Mouse (Mus musculus) CH12.LX (cell line): ENCODE data around the gene Mthfd2l. TPM values are rescaled to one million over a fixed set of nuclear protein-coding genes. Genes with fewer than 3 reads are reported as not detected.

Source experiments
- DNase-seq: peaks from one replicate; pipeline ENCODE4 v3.0.0-alpha.2; 2013; ENCODE audit errors: extremely low read depth
- H3K27ac ChIP-seq: 2 replicates; pipeline ENCODE4 v1.5.1; 2012; ENCODE audit warnings: low read depth, mild to moderate bottlenecking, control low read depth, moderate library complexity; ENCODE audit not compliant: insufficient read depth
- H3K27me3 ChIP-seq: replicated peaks from 2 replicates; pipeline ENCODE3; 2012; ENCODE audit warnings: inconsistent platforms
- H3K36me3 ChIP-seq, 2 experiments: replicated peaks in 1 of 2; 2 replicates each; pipeline versions ENCODE3 to v1.6.1; 2012; ENCODE audit warnings: inconsistent platforms in 1 of 2, low read length in 1 of 2, mild to moderate bottlenecking in 1 of 2, mixed read lengths in 1 of 2, moderate library complexity in 1 of 2; ENCODE audit not compliant: control insufficient read depth in 1 of 2, insufficient read depth in 1 of 2
- H3K4me1 ChIP-seq, 2 experiments: 2 replicates each; pipeline ENCODE4 v1.6.1; 2012; ENCODE audit warnings: inconsistent platforms in 1 of 2, moderate library complexity in 1 of 2; ENCODE audit not compliant: insufficient read depth in 2 of 2, control insufficient read depth in 1 of 2
- H3K4me2 ChIP-seq: 2 replicates; pipeline ENCODE4 v1.6.1; 2012; ENCODE audit warnings: low read depth, mild to moderate bottlenecking, control low read depth; ENCODE audit not compliant: poor library complexity, insufficient read depth, severe bottlenecking
- H3K4me3 ChIP-seq, 3 experiments: fragments of 150-350 bp in 1 of 3; sonication (generic) in 1 of 3; replicated peaks in 1 of 3; 2 replicates each; pipeline versions ENCODE3 to v1.5.1; 2011 to 2012; ENCODE audit warnings: low read depth in 2 of 3, low read length in 2 of 3, mild to moderate bottlenecking in 2 of 3, moderate library complexity in 2 of 3, control low read depth in 1 of 3, improper control_type of control experiment in 1 of 3, inconsistent platforms in 1 of 3, mixed read lengths in 1 of 3; ENCODE audit not compliant: poor library complexity in 1 of 3
- H3K79me2 ChIP-seq: replicated peaks from 2 replicates; pipeline ENCODE4 v1.6.1; 2012; ENCODE audit warnings: mild to moderate bottlenecking, moderate library complexity; ENCODE audit not compliant: control insufficient read depth, poor library complexity, insufficient read depth, severe bottlenecking; ENCODE audit errors: extremely low read depth
- H3K9ac ChIP-seq: 2 replicates; pipeline ENCODE4 v1.6.1; 2012; ENCODE audit warnings: low read depth, mild to moderate bottlenecking, control low read depth, moderate library complexity; ENCODE audit not compliant: insufficient read depth
- H3K9me3 ChIP-seq: replicated peaks from 2 replicates; pipeline ENCODE3; 2012; ENCODE audit warnings: low read length, inconsistent platforms, mixed read lengths
- CTCF ChIP-seq, 2 experiments: IDR thresholded peaks in 1 of 2; conservative IDR thresholded peaks in 1 of 2; 2 replicates each; pipeline ENCODE4 v1.5.1; 2011 to 2012; ENCODE audit warnings: low read depth in 2 of 2, low read length in 2 of 2, improper control_type of control experiment in 1 of 2, inconsistent platforms in 1 of 2, mild to moderate bottlenecking in 1 of 2, moderate library complexity in 1 of 2
- EP300 ChIP-seq: IDR thresholded peaks from 2 replicates; pipeline ENCODE4 v1.6.1; 2011; ENCODE audit warnings: low read length, improper control_type of control experiment
- ETS1 ChIP-seq: conservative IDR thresholded peaks from 2 replicates; pipeline ENCODE4 v1.6.1; 2012; ENCODE audit warnings: low read depth, mild to moderate bottlenecking, inconsistent platforms, low read length, improper control_type of control experiment, moderate library complexity
- GABPA ChIP-seq: IDR thresholded peaks from 2 replicates; pipeline ENCODE4 v1.6.1; 2012; ENCODE audit warnings: low read depth, low read length, improper control_type of control experiment, inconsistent platforms; ENCODE audit not compliant: insufficient replicate concordance
- IRF4 ChIP-seq: IDR thresholded peaks from 2 replicates; pipeline ENCODE4 v1.6.1; 2014; ENCODE audit warnings: low read depth, mild to moderate bottlenecking, inconsistent platforms, low read length, improper control_type of control experiment
- JUN ChIP-seq: IDR thresholded peaks from 2 replicates; pipeline ENCODE4 v1.6.1; 2011; ENCODE audit warnings: low read depth, mild to moderate bottlenecking, low read length, improper control_type of control experiment, moderate library complexity; ENCODE audit not compliant: insufficient read depth
- JUND ChIP-seq: conservative IDR thresholded peaks from 2 replicates; pipeline ENCODE4 v1.6.1; 2011; ENCODE audit warnings: low read depth, low read length, improper control_type of control experiment
- MAZ ChIP-seq: IDR thresholded peaks from 2 replicates; pipeline ENCODE4 v1.6.1; 2012; ENCODE audit warnings: low read depth, mild to moderate bottlenecking, inconsistent platforms, low read length, improper control_type of control experiment, moderate library complexity
- NELFE ChIP-seq: IDR thresholded peaks from 2 replicates; pipeline ENCODE4 v1.6.1; 2011; ENCODE audit warnings: low read depth, low read length, improper control_type of control experiment
- POLR2A ChIP-seq: IDR thresholded peaks from 2 replicates; pipeline ENCODE4 v1.6.1; 2011; ENCODE audit warnings: low read depth, mild to moderate bottlenecking, improper control_type of control experiment, low read length
- RAD21 ChIP-seq: IDR thresholded peaks from 2 replicates; pipeline ENCODE4 v1.6.1; 2011; ENCODE audit warnings: low read depth, mild to moderate bottlenecking, low read length, improper control_type of control experiment, moderate library complexity
- SIN3A ChIP-seq: IDR thresholded peaks from 2 replicates; pipeline ENCODE4 v1.6.1; 2012; ENCODE audit warnings: low read length, improper control_type of control experiment, inconsistent platforms
- SMC3 ChIP-seq: IDR thresholded peaks from 2 replicates; pipeline ENCODE4 v1.6.1; 2011; ENCODE audit warnings: low read depth, low read length, improper control_type of control experiment
- TBP ChIP-seq: conservative IDR thresholded peaks from 2 replicates; pipeline ENCODE4 v1.6.1; 2011; ENCODE audit warnings: low read depth, low read length, improper control_type of control experiment
- USF2 ChIP-seq: conservative IDR thresholded peaks from 2 replicates; pipeline ENCODE4 v1.6.1; 2011; ENCODE audit warnings: low read depth, low read length, improper control_type of control experiment
- ZKSCAN1 ChIP-seq: IDR thresholded peaks from 2 replicates; pipeline ENCODE4 v1.6.1; 2012; ENCODE audit warnings: low read depth, inconsistent platforms, low read length, improper control_type of control experiment, borderline replicate concordance
- ZMIZ1 ChIP-seq: IDR thresholded peaks from 2 replicates; pipeline ENCODE4 v1.6.1; 2012; ENCODE audit warnings: low read depth, mild to moderate bottlenecking, inconsistent platforms, low read length, improper control_type of control experiment
- ZNF384 ChIP-seq: IDR thresholded peaks from 2 replicates; pipeline ENCODE4 v1.6.1; 2012; ENCODE audit warnings: low read depth, low read length, improper control_type of control experiment, inconsistent platforms
- dilution Hi-C: fragments of 300-500 bp; cut with MboI; formaldehyde crosslinking; loops from 2 replicates; pipeline ENCODE4 v1.14.3; 2020; ENCODE audit warnings: low sequenced_read_pairs; ENCODE audit not compliant: extremely low pct_unique_long_range_greater_than_20kb, extremely low pct_ligation_motif_present
- in situ Hi-C: fragments of 300-500 bp; cut with MboI; formaldehyde crosslinking; loops from 3 replicates; pipeline ENCODE4 v1.14.3; 2019; ENCODE audit warnings: low sequenced_read_pairs, low pct_ligation_motif_present, low pct_unique_long_range_greater_than_20kb, mixed read lengths
- polyA plus RNA-seq: library from polyadenylated mRNA; unstranded; fragments of >175 nt; gene quantifications from 2 replicates; pipeline ENCODE4 v1.2.1, GENCODE M21; 2012; ENCODE audit warnings: low read depth; ENCODE audit not compliant: insufficient read length
- total RNA-seq, 2 experiments: library from RNA; depleted of rRNA; stranded (reverse); fragments of 300-350 nt in 1 of 2; fragments of >200 nt in 1 of 2; gene quantifications; 2 replicates each; pipeline ENCODE4 v1.2.3; 2012 to 2014

Mthfd2l gene
- total and polyA plus RNA-seq, 3 experiments, result 1.2 to 5.5 (median 3.7) TPM

DNA sequence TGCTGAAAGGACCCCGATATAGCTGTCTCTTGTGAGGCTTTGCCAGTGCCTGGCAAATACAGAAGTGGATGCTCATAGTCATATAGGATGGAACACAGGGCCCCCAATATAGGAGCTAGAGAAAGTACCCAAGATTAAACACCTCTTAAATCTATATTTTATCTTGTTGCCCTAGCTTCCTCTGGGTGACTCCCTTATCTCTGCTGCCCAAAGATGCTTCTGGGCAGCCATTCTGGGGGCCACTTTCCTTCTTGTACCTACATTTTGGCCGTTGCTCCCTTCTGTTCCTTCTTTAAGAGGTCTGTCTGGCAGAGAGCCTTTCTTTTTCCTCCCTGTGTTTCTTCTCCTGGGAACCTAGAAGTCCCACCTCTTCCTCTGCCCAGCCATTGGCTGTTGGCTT, 14.5 kb downstream of the Mthfd2l start:
- no peaks in the 10 kb centered on the region for H3K27me3 ChIP-seq
- in situ Hi-C loops (no loop called here), dilution Hi-C loops (no loop called here)
- no peak overlapping the region for H3K27ac ChIP-seq
- peaks cover 0 to 6% of the 10 kb centered on the region in 2 experiments; a peak in 1 of 4 replicates for H3K4me1 ChIP-seq
- no peaks in the 10 kb centered on the region for H3K36me3 ChIP-seq
- no peaks in the 10 kb centered on the region for H3K79me2 ChIP-seq
- H3K9me3 ChIP-seq, result no peaks in the 10 kb centered on the region
- H3K4me2 ChIP-seq, result no peak overlapping the region
- DNase-seq, result no peak
- no peak overlapping the region for H3K9ac ChIP-seq
- TF ChIP-seq SIN3A (no peak), GABPA (no peak)
- H3K4me3 ChIP-seq, result no peak overlapping the region

DNA sequence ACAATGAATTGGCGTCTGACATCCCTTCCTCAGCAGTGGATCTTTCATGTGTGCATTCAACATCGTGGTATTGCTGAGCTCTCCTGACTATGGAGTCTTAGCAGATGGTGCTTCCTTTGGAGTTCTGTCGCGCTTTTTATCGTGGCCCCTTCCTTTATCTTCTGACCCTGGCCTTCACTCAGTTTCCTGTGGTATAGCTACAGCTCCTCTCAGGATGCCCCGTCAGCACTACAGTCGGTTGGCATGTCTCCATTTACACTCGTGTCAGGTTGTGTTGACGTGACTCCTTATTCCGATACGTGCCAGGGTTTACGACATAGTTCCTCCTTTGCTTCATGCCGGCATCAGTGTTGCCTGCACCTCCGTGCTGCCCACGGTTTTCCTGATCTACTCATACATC, 18.6 kb downstream of the Mthfd2l start:
- Histone ChIP-seq H3K4me1 (no peaks in the 10 kb centered on the region), H3K27ac (no peak overlapping the region), H3K4me3 (no peak overlapping the region), H3K9ac (no peak overlapping the region), H3K36me3 (no peaks in the 10 kb centered on the region), H3K27me3 (no peaks in the 10 kb centered on the region), H3K9me3 (no peaks in the 10 kb centered on the region), H3K79me2 (no peaks in the 10 kb centered on the region), H3K4me2 (no peak overlapping the region)
- DNase-seq, result no peak
- no peak for TF ChIP-seq ETS1
- TF ChIP-seq ZMIZ1, result no peak
- no peak for TF ChIP-seq EP300
- dilution Hi-C loops, result no loop called here
- in situ Hi-C loops, result no loop called here

DNA sequence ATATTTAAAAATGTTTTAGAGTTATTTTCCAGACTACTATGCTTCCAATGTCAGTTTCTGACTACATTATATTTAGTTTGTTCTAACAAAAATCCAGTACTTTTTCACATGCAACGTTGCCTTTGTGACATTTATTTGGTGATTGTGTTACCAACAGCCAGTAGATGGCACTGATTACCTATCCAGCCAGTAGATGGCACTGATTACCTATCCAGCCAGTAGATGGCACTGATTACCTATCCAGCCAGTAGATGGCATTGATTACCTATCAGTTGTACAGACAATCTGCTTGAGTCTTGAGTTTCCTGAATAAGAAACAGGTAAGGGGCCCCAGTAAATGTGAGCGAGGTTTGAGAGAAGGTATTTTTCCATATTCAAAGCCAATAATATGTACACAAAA, 20.6 kb downstream of the Mthfd2l start:
- Histone ChIP-seq H3K27ac (no peak overlapping the region), H3K9me3 (no peaks in the 10 kb centered on the region), H3K4me1 (no peaks in the 10 kb centered on the region), H3K27me3 (no peaks in the 10 kb centered on the region), H3K9ac (no peak overlapping the region), H3K79me2 (no peaks in the 10 kb centered on the region), H3K4me2 (no peak overlapping the region), H3K36me3 (no peaks in the 10 kb centered on the region), H3K4me3 (no peak overlapping the region)
- TF ChIP-seq TBP (0 out of 2 replicates have a peak, but pooled peaks have one; percentile 18), MAZ (no peak), NELFE (peak; percentile 66; the same call in 1 of the 2 replicates), JUND (peak; percentile 20; the same call in 1 of the 2 replicates), RAD21 (peak; percentile 83), ZNF384 (no peak), CTCF (conservative IDR thresholded peaks at IDR 0.05 in 1 of 2, IDR thresholded peaks at IDR 0.05 in 1 of 2; ENCODE audit: low read depth in 2 of 2, low read length in 2 of 2) (peak; percentile 35 to 99), SMC3 (peak; percentile 74), IRF4 (no peak), USF2 (no peak), ZKSCAN1 (no peak), POLR2A (no peak), JUN (no peak)
- in situ Hi-C loops (no loop called here), dilution Hi-C loops (no loop called here)
- no peak for DNase-seq
